Mouse (Mus musculus) heart, postnatal 0 days (tissue): Measurements from ENCODE around the gene Tmsb15l. TPM values are rescaled to one million over a fixed set of nuclear protein-coding genes. Genes with fewer than 3 reads are reported as not detected.

Experiments used
- ATAC-seq: fragments of 200-750 bp; cut with Nextera tagmentation; 2 replicates; pipeline ENCODE4 v1.8.0; 2017; ENCODE audit warnings: low read depth, moderate number of reproducible peaks, moderate library complexity; ENCODE audit not compliant: insufficient read depth
- DNase-seq: peaks from one replicate; pipeline ENCODE4 v3.0.0-alpha.2; 2016; ENCODE audit warnings: low spot score
- H3K27ac ChIP-seq: fragments of 300-500 bp; sonication (generic); 2 replicates; pipeline ENCODE4 v1.5.1; 2014; ENCODE audit warnings: low read depth, mild to moderate bottlenecking
- H3K27me3 ChIP-seq: fragments of 300-500 bp; sonication (generic); 2 replicates; pipeline ENCODE4 v1.6.1; 2014; ENCODE audit warnings: low read length, mixed read lengths; ENCODE audit not compliant: control insufficient read depth, insufficient read depth
- H3K36me3 ChIP-seq: fragments of 300-500 bp; sonication (generic); replicated peaks from 2 replicates; pipeline ENCODE4 v1.6.1; 2014; ENCODE audit warnings: low read length, mixed read lengths; ENCODE audit not compliant: control insufficient read depth, insufficient read depth
- H3K4me1 ChIP-seq: fragments of 300-500 bp; sonication (generic); 2 replicates; pipeline ENCODE4 v1.6.1; 2014; ENCODE audit warnings: antibody characterized with exemption; ENCODE audit not compliant: control insufficient read depth, insufficient read depth
- H3K4me2 ChIP-seq: fragments of 300-500 bp; sonication (generic); 2 replicates; pipeline ENCODE4 v1.6.1; 2014; ENCODE audit warnings: low read depth, mild to moderate bottlenecking, low read length, moderate library complexity
- H3K4me3 ChIP-seq: fragments of 300-500 bp; sonication (generic); 2 replicates; pipeline ENCODE4 v1.5.1; 2014; ENCODE audit warnings: low read depth, low read length
- H3K9ac ChIP-seq: fragments of 300-500 bp; sonication (generic); replicated peaks from 2 replicates; pipeline ENCODE4 v1.6.1; 2014; ENCODE audit warnings: low read depth, low read length, mixed read lengths
- H3K9me3 ChIP-seq: fragments of 300-500 bp; sonication (generic); replicated peaks from 2 replicates; pipeline ENCODE4 v1.6.1; 2016; ENCODE audit warnings: low read length; ENCODE audit not compliant: control insufficient read depth
- CTCF ChIP-seq: IDR thresholded peaks from 2 replicates; pipeline ENCODE4 v1.5.1; 2016; ENCODE audit warnings: antibody characterized with exemption, control low read depth, low read depth
- EP300 ChIP-seq: IDR thresholded peaks from 2 replicates; pipeline ENCODE4 v1.6.1; 2016; ENCODE audit warnings: antibody characterized with exemption, low read depth
- WGBS: fragments of 180-500 bp; shearing (Covaris S2); extraction: QIAGEN DNeasy Blood & Tissue Kit; methylation state at CpG from one replicate; pipeline ENCODE4 v1.1.7; 2014; 5-methylcytosine and 5-hydroxymethylcytosine counted together
- polyA plus RNA-seq: library from polyadenylated mRNA; unstranded; fragments of >200 nt; fragmentation: Nextera tagmentation; extraction: Ambion mirVana; gene quantifications from 2 replicates; pipeline ENCODE4 v1.2.1, GENCODE M21; 2015
- total RNA-seq: library from RNA; depleted of rRNA; stranded (reverse); fragments of >200 nt; gene quantifications from 2 replicates; pipeline ENCODE4 v1.2.3, GENCODE M21; 2014; ENCODE audit warnings: low replicate concordance

The Tmsb15l gene
- total and polyA plus RNA-seq, 2 experiments from 2014 or later, result 1.6 TPM; not detected in 1

DNA sequence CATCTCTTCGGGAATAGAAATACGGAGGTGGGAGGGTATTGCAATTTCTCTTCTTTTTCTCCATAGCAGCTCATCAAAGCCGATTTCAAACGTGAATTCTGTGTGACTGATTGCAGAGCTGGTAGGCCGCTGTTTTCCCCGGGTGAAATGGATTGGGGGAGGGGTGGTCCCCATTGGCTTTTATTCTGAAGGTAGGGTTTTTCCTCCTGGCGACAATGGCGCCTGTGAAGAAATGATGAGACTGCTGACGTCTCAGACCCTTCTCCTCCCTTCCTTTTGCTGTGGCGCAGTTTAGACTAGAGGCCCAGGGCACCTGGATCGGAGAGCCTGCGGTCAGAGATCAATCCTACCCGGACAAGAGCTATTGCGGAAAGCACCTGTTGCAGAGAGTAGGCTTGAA is 17.0 kb upstream of the Tmsb15l start:
- Histone ChIP-seq H3K9ac (no peak overlapping the region), H3K27ac (no peak overlapping the region), H3K9me3 (no peaks in the 10 kb centered on the region), H3K4me2 (no peak overlapping the region), H3K27me3 (peaks cover 3% of the 10 kb centered on the region; the same call in 1 of the 2 replicates), H3K4me1 (no peaks in the 10 kb centered on the region), H3K4me3 (no peak overlapping the region; the same call in 1 of the 2 replicates), H3K36me3 (no peaks in the 10 kb centered on the region)
- WGBS, result 37% methylated on average over 14 of the region's 14 CpGs
- no peak for ATAC-seq
- DNase-seq, result no peak
- TF ChIP-seq CTCF, result no peak
- no peak for TF ChIP-seq EP300

DNA sequence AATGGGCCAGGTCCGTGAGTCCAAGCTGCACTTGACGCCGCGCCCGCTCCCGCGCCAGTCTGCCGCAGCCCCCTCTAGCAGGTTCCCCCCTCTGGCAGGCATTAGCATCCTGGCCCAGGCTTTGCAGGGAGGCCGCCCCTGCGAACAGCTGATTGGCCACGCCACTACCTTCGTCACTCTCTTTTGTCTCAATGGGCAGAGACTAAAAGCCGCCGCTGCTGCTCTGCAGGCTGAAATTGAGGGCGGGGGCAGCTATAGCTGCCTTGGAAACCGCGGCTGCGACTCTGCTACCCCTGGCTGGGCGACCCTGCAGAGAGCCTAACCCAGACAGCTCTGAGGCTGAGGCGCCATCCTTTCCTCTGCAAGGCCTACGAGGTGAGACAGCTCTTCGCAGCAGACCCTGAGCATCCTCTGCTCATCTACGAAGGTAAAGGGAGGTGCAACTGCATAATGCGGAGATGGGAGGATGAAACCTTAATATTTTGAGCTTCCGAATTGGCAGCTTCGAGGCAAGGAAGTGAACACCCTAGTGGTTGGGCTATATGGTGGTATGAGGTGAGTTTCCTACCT is 16.4 kb upstream of the Tmsb15l start, which contains the start of gene Zcchc18:
TSS of gene Zcchc18 (plus strand) at position 178 of the 570 bp plus-strand sequence.
- no peaks in the 10 kb centered on the region for H3K4me1 ChIP-seq
- H3K36me3 ChIP-seq, result no peaks in the 10 kb centered on the region
- no peak within 1 kb of the TSS for H3K27ac ChIP-seq
- ATAC-seq (peak; percentile 64; the same call in 1 of the 2 replicates), DNase-seq (peak; percentile 6)
- H3K4me3 ChIP-seq, result peak within 1 kb of the TSS; percentile 39
- H3K4me2 ChIP-seq, result peak within 1 kb of the TSS; percentile 64
- 21% methylated on average over 26 of the region's 26 CpGs for WGBS
- no peak within 1 kb of the TSS for H3K9ac ChIP-seq
- H3K9me3 ChIP-seq, result no peaks in the 10 kb centered on the region
- peaks cover 3% of the 10 kb centered on the region; the same call in 1 of the 2 replicates for H3K27me3 ChIP-seq
- no peak for TF ChIP-seq CTCF
- TF ChIP-seq EP300, result no peak

DNA sequence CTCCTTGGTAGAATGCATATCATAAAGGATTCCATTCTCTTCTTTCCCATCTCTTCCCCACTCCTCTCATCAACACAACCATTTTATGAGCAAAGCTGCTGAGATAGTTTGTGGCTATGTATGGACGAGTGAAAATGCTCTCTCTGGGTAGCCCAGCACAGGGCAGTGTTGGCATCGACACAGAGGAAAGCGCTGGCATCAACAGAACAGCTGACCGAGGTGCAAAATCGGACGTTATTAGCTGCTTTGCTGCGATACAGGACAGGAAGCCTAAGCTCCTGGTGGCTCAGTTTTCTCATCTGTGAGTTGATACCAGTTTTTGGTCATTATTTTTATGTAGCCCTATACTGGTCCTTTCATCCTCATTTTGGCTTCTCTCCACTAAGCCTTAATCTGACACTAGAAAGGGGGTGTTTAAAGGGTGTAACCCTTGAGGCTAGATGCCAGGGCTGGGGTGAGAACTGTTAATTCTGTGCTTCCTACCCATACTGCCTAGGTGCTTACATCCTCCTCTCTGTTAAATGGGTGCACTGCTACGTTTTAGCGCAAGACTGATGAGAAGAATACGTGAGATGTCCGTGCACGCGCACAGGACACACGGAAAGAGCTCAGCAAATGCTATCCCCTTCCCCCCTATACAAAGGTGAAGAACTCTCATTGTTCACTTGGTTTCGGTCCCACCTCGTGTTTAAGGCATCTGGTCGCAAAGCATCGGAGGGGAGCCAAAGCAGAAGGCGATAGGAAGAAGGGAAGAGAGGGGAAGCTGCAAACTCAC is 15.7 kb upstream of the Tmsb15l start:
- no peaks in the 10 kb centered on the region for H3K9me3 ChIP-seq
- DNase-seq, result no peak
- no peak for ATAC-seq
- peak overlapping the region; percentile 64 for H3K4me2 ChIP-seq
- WGBS, result 21% methylated on average over 19 of the region's 19 CpGs
- H3K9ac ChIP-seq, result no peak overlapping the region
- no peaks in the 10 kb centered on the region for H3K4me1 ChIP-seq
- no peak for TF ChIP-seq EP300
- TF ChIP-seq CTCF, result no peak
- no peaks in the 10 kb centered on the region for H3K36me3 ChIP-seq
- no peak overlapping the region for H3K27ac ChIP-seq
- H3K4me3 ChIP-seq, result peak overlapping the region; percentile 39
- H3K27me3 ChIP-seq, result peaks cover 3% of the 10 kb centered on the region; the same call in 1 of the 2 replicates

GRCm38 (mm10) chrX:136991274-136991673 is 14.6 kb upstream of the Tmsb15l start:
- no peak overlapping the region for H3K4me3 ChIP-seq
- no peak for DNase-seq
- H3K27me3 ChIP-seq, result peaks cover 3% of the 10 kb centered on the region; the same call in 1 of the 2 replicates
- H3K4me2 ChIP-seq, result no peak overlapping the region
- H3K27ac ChIP-seq, result no peak overlapping the region
- TF ChIP-seq CTCF (no peak), EP300 (no peak)
- 52% methylated on average over 2 of the region's 2 CpGs for WGBS
- no peaks in the 10 kb centered on the region for H3K9me3 ChIP-seq
- no peaks in the 10 kb centered on the region for H3K36me3 ChIP-seq
- ATAC-seq, result no peak
- H3K9ac ChIP-seq, result no peak overlapping the region
- no peaks in the 10 kb centered on the region for H3K4me1 ChIP-seq

DNA sequence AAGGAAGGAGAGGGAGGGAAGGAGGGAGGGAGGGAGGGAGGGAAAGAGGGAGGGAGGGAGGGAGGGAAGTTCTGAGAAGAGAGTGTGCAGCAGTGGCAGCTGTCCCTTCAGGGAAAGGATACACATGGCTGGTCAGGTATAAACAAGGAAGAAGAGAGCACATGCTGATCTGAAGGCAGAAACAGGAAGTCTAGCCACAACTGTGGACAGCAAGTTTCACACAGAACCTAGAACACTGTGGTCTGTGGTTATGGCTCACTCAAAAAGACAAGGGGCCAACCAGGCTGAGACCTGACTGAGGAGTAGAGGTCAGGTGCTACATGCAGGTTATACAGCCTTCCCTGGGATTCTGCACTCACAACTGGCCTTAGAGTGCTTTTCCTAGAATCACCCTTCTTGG is 9.4 kb upstream of the Tmsb15l start:
- TF ChIP-seq CTCF, result no peak
- no peak for TF ChIP-seq EP300
- no peak overlapping the region for H3K9ac ChIP-seq
- no peak overlapping the region for H3K4me2 ChIP-seq
- H3K4me1 ChIP-seq, result no peaks in the 10 kb centered on the region
- no peak overlapping the region for H3K4me3 ChIP-seq
- ATAC-seq (no peak), DNase-seq (no peak)
- no peaks in the 10 kb centered on the region for H3K27me3 ChIP-seq
- no peaks in the 10 kb centered on the region for H3K36me3 ChIP-seq
- no peaks in the 10 kb centered on the region for H3K9me3 ChIP-seq
- H3K27ac ChIP-seq, result no peak overlapping the region
